Mouse (Mus musculus): ENCODE data around the gene Elf5.
A peak's percentile ranks its signal among the peaks of the same experiment; 100 is the strongest.

The Elf5 gene

GRCm38 (mm10) chr2:103411348-103411747 lies at the start of gene Elf5:
TSS of gene Elf5 (plus strand) at chr2:103411688.
- DNase-seq (ENCODE audit: extremely low spot score), result no peak

- DNase-seq (ENCODE audit: extremely low spot score), result no peak
Observed at GRCm38 (mm10) chr2:103372541-103372940, 38.9 kb upstream of the Elf5 start.

GRCm38 (mm10) chr2:103379502-103380160 lies 31.9 kb upstream of the Elf5 start:
- no peak for DNase-seq (ENCODE audit: extremely low spot score)

- DNase-seq (ENCODE audit: extremely low spot score), result no peak
Observed at GRCm38 (mm10) chr2:103382174-103382573, 29.3 kb upstream of the Elf5 start.

GRCm38 (mm10) chr2:103387881-103388280 lies 23.6 kb upstream of the Elf5 start:
- DNase-seq (ENCODE audit: extremely low spot score), result no peak

- no peak for DNase-seq (ENCODE audit: extremely low spot score)
Observed at GRCm38 (mm10) chr2:103388311-103388710, 23.2 kb upstream of the Elf5 start.

GRCm38 (mm10) chr2:103390086-103390988 lies 21.2 kb upstream of the Elf5 start:
- peak; percentile 10 for DNase-seq (ENCODE audit: extremely low spot score)

- no peak for DNase-seq (ENCODE audit: extremely low spot score)
Observed at GRCm38 (mm10) chr2:103391626-103392025, 19.9 kb upstream of the Elf5 start.

- DNase-seq (ENCODE audit: extremely low spot score), result no peak
Observed at GRCm38 (mm10) chr2:103398110-103398509, 13.4 kb upstream of the Elf5 start.

GRCm38 (mm10) chr2:103400691-103401090 lies 10.8 kb upstream of the Elf5 start:
- no peak for DNase-seq (ENCODE audit: extremely low spot score)

GRCm38 (mm10) chr2:103406239-103406638 lies 5.2 kb upstream of the Elf5 start:
- no peak for DNase-seq (ENCODE audit: extremely low spot score)

- no peak for DNase-seq (ENCODE audit: extremely low spot score)
Observed at GRCm38 (mm10) chr2:103411816-103412215, 328 bp downstream of the Elf5 start.

GRCm38 (mm10) chr2:103413381-103413780 lies 1.9 kb downstream of the Elf5 start:
- no peak for DNase-seq (ENCODE audit: extremely low spot score)

GRCm38 (mm10) chr2:103415774-103416173 lies 4.3 kb downstream of the Elf5 start:
- DNase-seq (ENCODE audit: extremely low spot score), result no peak

- no peak for DNase-seq (ENCODE audit: extremely low spot score)
Observed at GRCm38 (mm10) chr2:103420650-103421507, 9.4 kb downstream of the Elf5 start.

- DNase-seq (ENCODE audit: extremely low spot score), result no peak
Observed at GRCm38 (mm10) chr2:103423884-103424283, 12.4 kb downstream of the Elf5 start.

GRCm38 (mm10) chr2:103424349-103425026 lies 13.0 kb downstream of the Elf5 start:
- DNase-seq (ENCODE audit: extremely low spot score), result peak; percentile 76

GRCm38 (mm10) chr2:103425456-103426063 lies 14.1 kb downstream of the Elf5 start:
- DNase-seq (ENCODE audit: extremely low spot score), result no peak

GRCm38 (mm10) chr2:103428356-103428755 lies 16.9 kb downstream of the Elf5 start:
- no peak for DNase-seq (ENCODE audit: extremely low spot score)

GRCm38 (mm10) chr2:103430712-103431111 lies 19.2 kb downstream of the Elf5 start:
- DNase-seq (ENCODE audit: extremely low spot score), result no peak

GRCm38 (mm10) chr2:103432695-103433275 lies 21.3 kb downstream of the Elf5 start:
- DNase-seq (ENCODE audit: extremely low spot score), result no peak

Measured in embryo, embryonic 9.5 days (tissue).